Mouse (Mus musculus) intestine, embryonic 14.5 days (tissue): ENCODE results near the gene Ppp1r18. TPM values are rescaled to one million over a fixed set of nuclear protein-coding genes. Genes with fewer than 3 reads are reported as not detected.

Source experiments
- ATAC-seq: fragments of 200-750 bp; cut with Nextera tagmentation; replicated peaks from 2 replicates; pipeline ENCODE4 v1.8.0; 2017; ENCODE audit warnings: low read depth, moderate number of reproducible peaks, moderate TSS enrichment, moderate library complexity; ENCODE audit not compliant: low FRiP score, low TSS enrichment
- DNase-seq: peaks from one replicate; pipeline ENCODE4 v3.0.0-alpha.2; 2018; ENCODE audit warnings: low spot score
- H3K27ac ChIP-seq: fragments of 300-500 bp; sonication (generic); 2 replicates; pipeline ENCODE4 v1.5.1; 2014; ENCODE audit warnings: low read depth, mild to moderate bottlenecking, control low read depth
- H3K27me3 ChIP-seq: fragments of 300-500 bp; sonication (generic); replicated peaks from 2 replicates; pipeline ENCODE4 v1.6.1; 2014; ENCODE audit warnings: low read length, control low read depth; ENCODE audit not compliant: control insufficient read depth, insufficient read depth
- H3K36me3 ChIP-seq: fragments of 300-500 bp; sonication (generic); 2 replicates; pipeline ENCODE4 v1.6.1; 2014; ENCODE audit warnings: low read length, control low read depth; ENCODE audit not compliant: control insufficient read depth, insufficient read depth
- H3K4me1 ChIP-seq: fragments of 300-500 bp; sonication (generic); replicated peaks from 2 replicates; pipeline ENCODE4 v1.6.1; 2014; ENCODE audit warnings: low read length, control low read depth, mixed read lengths; ENCODE audit not compliant: control insufficient read depth, insufficient read depth
- H3K4me2 ChIP-seq: fragments of 300-500 bp; sonication (generic); 2 replicates; pipeline ENCODE4 v1.6.1; 2014; ENCODE audit warnings: low read length
- H3K4me3 ChIP-seq: fragments of 300-500 bp; sonication (generic); 2 replicates; pipeline ENCODE4 v1.5.1; 2014; ENCODE audit warnings: low read depth, low read length, control low read depth, mixed read lengths
- H3K9ac ChIP-seq: fragments of 300-500 bp; sonication (generic); 2 replicates; pipeline ENCODE4 v1.6.1; 2014; ENCODE audit warnings: mild to moderate bottlenecking, low read length
- H3K9me3 ChIP-seq: fragments of 300-500 bp; sonication (generic); 2 replicates; pipeline ENCODE4 v1.6.1; 2016; ENCODE audit warnings: low read length, control low read depth; ENCODE audit not compliant: control insufficient read depth
- WGBS: fragments of 180-500 bp; shearing (Covaris S2); extraction: QIAGEN DNeasy Blood & Tissue Kit; methylation state at CpG from one replicate; pipeline ENCODE4 v1.1.7; 2014; 5-methylcytosine and 5-hydroxymethylcytosine counted together
- polyA plus RNA-seq: library from polyadenylated mRNA; unstranded; fragments of >200 nt; fragmentation: Nextera tagmentation; extraction: Ambion mirVana; gene quantifications from 2 replicates; pipeline ENCODE4 v1.2.1, GENCODE M21; 2014

Ppp1r18 gene
- polyA plus RNA-seq: 21.2 and 23.2 TPM in 2 replicates

DNA sequence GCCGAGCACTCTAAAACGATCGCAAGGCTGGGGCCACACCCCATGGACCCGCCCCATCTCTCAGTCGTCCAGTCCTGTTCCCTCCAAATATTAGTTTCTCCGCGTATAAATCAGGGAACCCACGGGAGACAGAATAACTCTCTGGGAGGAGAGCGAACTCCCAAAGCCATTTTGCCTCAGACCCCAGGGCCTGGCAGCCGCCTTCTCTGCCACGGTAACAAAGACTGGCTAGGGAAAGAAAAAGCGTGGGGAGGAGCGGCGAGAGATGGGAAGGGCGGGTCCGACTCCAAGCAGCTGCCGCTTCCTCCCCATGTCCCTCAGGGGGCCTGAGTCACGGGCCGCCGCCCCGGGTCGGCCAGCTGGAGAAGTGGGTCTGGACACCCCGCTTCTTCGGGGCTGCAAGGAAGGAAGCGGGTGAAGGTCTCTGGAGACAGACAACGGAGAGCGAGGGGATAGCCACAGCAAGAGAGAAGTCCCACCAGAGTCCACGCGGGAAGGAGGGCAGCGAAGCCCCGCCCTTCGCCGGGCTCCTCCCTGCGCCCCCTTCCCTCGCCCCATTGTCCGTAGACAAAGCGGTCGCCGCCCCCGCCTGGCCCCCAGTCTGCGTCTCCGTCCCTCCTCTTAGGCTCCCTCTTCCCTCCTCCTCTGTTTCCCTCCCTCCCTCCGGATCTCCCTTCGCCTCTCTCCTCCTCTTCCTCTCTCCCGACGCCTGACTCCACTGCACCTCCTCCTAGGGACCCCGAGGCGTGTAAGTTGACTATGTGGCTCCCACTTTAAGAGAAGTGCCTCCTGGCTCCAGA lies at the start of gene Ppp1r18:
Gene Ppp1r18, plus strand, starts transcription at position 113 of the 800 bp plus-strand sequence.
- H3K4me2 ChIP-seq: peak within 1 kb of the TSS; percentile 92
- peak; percentile 54 for ATAC-seq
- peak within 1 kb of the TSS; percentile 62 for H3K9ac ChIP-seq
- peak within 1 kb of the TSS; percentile 68 for H3K4me3 ChIP-seq
- DNase-seq: peak; percentile 90
- H3K27me3 ChIP-seq: no peaks in the 10 kb centered on the region
- WGBS: under 1% methylated on average over 36 of the region's 48 CpGs
- no peaks in the 10 kb centered on the region for H3K9me3 ChIP-seq
- H3K27ac ChIP-seq: peak within 1 kb of the TSS; percentile 96
- H3K36me3 ChIP-seq: peaks cover 3% of the 10 kb centered on the region; the same call in 1 of the 2 replicates
- peaks cover 46% of the 10 kb centered on the region for H3K4me1 ChIP-seq

DNA sequence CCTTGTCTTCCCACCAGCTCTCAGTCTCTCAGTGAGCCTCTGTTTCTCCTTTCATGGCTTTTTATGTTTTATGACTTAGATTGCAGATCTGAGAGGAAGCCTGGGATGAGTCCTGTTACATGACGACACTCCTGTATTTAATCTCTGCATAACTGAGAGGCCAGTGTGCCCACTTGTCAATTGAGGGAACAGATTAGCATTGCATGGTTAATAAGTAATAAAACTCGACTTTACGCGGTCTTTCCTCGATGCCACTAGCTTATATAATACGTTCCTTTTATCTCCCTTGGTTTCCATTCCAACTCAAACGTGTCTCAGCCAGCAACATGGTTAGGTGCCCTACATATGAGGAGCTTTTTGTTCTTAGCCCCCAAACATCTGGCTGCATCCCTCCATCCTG lies 49.6 kb upstream of the Ppp1r18 start:
- no peaks in the 10 kb centered on the region for H3K36me3 ChIP-seq
- ATAC-seq (no peak), DNase-seq (no peak)
- 0 out of 2 replicates have a peak overlapping the region, but pooled peaks have one; percentile 12 for H3K27ac ChIP-seq
- H3K4me3 ChIP-seq: no peak overlapping the region
- no peak overlapping the region for H3K9ac ChIP-seq
- H3K4me1 ChIP-seq: peaks cover 32% of the 10 kb centered on the region
- no peaks in the 10 kb centered on the region for H3K27me3 ChIP-seq
- no peak overlapping the region for H3K4me2 ChIP-seq
- no peaks in the 10 kb centered on the region for H3K9me3 ChIP-seq
- WGBS: 57% methylated on average over 7 of the region's 7 CpGs

DNA sequence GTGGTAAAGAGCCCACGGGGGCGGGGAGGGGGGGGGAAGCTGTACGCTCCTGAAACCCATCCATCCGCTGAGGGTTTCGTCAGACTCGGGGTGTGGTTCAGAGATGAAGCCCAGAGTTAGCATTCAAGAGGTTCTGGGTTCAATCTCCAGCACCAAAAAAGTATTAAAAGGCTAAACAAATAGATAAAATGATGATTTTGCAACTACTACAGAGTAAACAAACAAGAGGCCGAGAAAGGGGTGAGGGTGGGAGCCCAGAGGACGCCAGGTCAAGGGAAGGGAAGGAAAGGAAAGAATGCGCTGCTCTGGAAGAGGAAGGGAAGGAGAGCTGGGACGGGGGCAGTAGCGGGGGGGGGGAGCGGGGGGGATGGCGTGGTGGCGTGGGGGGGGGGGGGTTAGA lies 48.7 kb upstream of the Ppp1r18 start:
- H3K9ac ChIP-seq: no peak overlapping the region
- H3K4me3 ChIP-seq: no peak overlapping the region
- H3K9me3 ChIP-seq: no peaks in the 10 kb centered on the region
- no peaks in the 10 kb centered on the region for H3K27me3 ChIP-seq
- peaks cover 37% of the 10 kb centered on the region for H3K4me1 ChIP-seq
- no peak overlapping the region for H3K27ac ChIP-seq
- DNase-seq (no peak), ATAC-seq (no peak)
- H3K4me2 ChIP-seq: no peak overlapping the region
- WGBS: 49% methylated on average over 10 of the region's 14 CpGs
- H3K36me3 ChIP-seq: no peaks in the 10 kb centered on the region

DNA sequence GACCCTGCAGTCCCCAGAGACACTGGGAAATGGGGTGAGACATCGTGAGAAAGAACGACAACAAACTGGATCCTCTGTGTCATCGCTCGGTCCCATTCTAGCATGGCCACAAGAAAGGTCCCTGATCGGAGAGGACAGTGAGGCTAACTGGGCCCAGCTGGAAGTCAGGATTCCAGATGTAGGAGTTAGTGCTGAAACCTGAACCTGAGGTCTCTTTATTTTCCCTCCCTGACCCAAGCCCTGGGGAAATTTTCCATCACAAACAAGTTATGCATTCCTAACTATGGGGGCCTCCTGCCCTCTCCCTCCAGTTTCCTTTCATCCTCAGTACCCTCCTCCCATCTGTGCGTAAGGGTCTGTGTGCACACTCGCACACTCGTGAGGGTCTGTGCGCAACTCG lies 48.2 kb upstream of the Ppp1r18 start:
- Histone ChIP-seq H3K27me3 (no peaks in the 10 kb centered on the region), H3K27ac (no peak overlapping the region), H3K4me3 (no peak overlapping the region), H3K9me3 (no peaks in the 10 kb centered on the region), H3K36me3 (no peaks in the 10 kb centered on the region), H3K4me2 (no peak overlapping the region), H3K9ac (no peak overlapping the region), H3K4me1 (peaks cover 38% of the 10 kb centered on the region)
- WGBS: 64% methylated on average over 10 of the region's 10 CpGs
- ATAC-seq: no peak
- no peak for DNase-seq

DNA sequence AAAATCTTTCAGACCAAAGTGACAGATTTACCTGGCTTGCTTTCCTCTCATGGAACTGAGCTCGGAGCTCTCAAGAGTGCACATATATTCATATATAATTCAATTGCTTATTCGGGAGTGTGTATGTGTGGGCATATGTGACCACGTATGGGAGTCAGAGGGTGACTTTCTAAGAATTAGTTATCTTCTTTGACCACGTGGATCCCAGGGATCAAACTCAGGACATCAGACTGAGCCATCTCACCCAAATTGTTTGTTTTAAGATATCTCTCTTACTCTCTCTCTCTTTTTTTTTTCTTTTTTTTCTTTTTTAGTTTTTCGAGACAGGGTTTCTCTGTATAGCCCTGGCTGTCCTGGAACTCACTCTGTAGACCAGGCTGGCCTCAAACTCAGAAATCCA lies 45.3 kb upstream of the Ppp1r18 start:
- no peak overlapping the region for H3K27ac ChIP-seq
- no peak overlapping the region for H3K9ac ChIP-seq
- 0 out of 2 replicates have a peak, but pooled peaks cover 2% of the 10 kb centered on the region for H3K36me3 ChIP-seq
- no peak for ATAC-seq
- H3K9me3 ChIP-seq: no peaks in the 10 kb centered on the region
- H3K27me3 ChIP-seq: no peaks in the 10 kb centered on the region
- DNase-seq: no peak
- H3K4me1 ChIP-seq: peaks cover 28% of the 10 kb centered on the region
- H3K4me2 ChIP-seq: no peak overlapping the region
- WGBS: 78% methylated on average over 5 of the region's 5 CpGs
- no peak overlapping the region for H3K4me3 ChIP-seq

DNA sequence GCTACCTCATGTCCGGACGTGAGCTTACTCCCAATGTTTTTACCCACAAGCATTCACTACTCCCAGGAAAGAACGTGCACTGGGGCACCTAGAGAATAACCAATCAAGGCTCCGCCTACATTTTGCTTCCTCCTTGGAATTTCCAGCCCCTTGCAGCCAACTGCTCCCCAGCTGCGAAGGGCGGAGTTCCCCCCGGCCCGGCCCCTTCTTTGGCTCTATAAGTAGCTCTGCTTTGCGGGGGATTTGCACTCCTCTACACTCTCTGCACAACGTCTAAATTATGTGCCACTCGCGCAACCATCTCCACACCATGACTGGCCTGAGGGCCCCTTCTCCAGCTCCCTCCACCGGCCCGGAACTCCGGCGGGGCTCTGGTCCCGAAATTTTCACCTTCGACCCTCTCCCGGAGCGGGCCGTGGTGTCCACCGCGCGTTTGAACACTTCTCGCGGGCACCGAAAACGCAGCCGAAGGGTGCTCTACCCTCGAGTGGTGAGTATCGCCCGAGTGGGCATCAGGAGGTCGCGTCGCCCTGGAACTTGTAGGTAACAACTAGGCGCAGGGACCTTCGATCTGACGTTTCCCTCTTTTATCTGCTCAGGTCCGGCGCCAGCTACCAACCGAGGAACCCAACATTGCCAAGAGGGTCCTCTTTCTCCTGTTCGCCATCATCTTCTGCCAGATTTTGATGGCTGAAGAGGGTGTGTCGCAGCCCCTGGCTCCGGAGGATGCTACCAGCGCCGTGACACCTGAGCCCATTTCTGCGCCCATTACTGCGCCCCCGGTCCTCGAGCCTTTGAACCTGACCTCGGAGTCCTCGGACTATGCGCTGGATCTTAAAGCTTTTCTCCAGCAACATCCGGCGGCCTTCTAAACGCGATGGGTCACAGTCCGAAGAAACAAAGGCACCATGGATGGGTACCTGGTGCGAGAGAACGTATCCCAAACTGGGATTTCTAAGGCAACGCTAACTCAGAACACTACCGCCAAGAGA lies 43.7 kb upstream of the Ppp1r18 start, which contains the start of gene Ier3:
Gene Ier3, plus strand, starts transcription at position 246 of the 992 bp plus-strand sequence.
- under 1% methylated on average over 62 of the region's 62 CpGs for WGBS
- H3K4me3 ChIP-seq: peak within 1 kb of the TSS; percentile 65
- DNase-seq: peak; percentile 91

DNA sequence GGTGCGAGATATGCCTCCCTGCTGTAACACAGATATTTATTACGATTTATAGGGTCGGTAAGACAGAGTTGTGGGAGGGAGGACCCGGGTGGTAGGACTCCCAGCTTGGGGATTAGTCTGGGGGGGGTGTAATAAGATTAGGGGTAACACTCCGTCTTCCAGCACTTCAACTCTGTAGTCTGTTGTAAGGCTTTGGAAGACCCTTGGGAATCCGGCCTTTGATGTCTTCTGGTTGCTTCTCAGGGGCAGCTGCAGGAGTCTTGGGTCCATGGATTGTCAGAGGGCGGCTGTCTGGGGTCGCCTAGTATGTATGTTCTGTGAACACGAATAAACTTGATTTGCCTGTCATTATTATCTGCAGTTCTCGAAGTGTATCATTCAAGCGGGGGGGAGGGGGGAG lies 42.8 kb upstream of the Ppp1r18 start:
- H3K4me2 ChIP-seq: peak overlapping the region; percentile 98
- no peaks in the 10 kb centered on the region for H3K9me3 ChIP-seq
- peaks cover 11% of the 10 kb centered on the region; the same call in 1 of the 2 replicates for H3K4me1 ChIP-seq
- H3K36me3 ChIP-seq: peaks cover 26% of the 10 kb centered on the region
- peak overlapping the region; percentile 54; the same call in 1 of the 2 replicates for H3K27ac ChIP-seq
- ATAC-seq (no peak; the same call in 1 of the 2 replicates), DNase-seq (no peak)
- WGBS: 3% methylated on average over 11 of the region's 11 CpGs
- no peaks in the 10 kb centered on the region for H3K27me3 ChIP-seq
- H3K9ac ChIP-seq: peak overlapping the region; percentile 64
- peak overlapping the region; percentile 65 for H3K4me3 ChIP-seq

More for the DNA sequence above, 43.7 kb upstream of the Ppp1r18 start, which contains the start of gene Ier3:
- no peaks in the 10 kb centered on the region for H3K27me3 ChIP-seq
- no peaks in the 10 kb centered on the region for H3K9me3 ChIP-seq
- peak; percentile 56 for ATAC-seq
- H3K9ac ChIP-seq: peak within 1 kb of the TSS; percentile 64
- peak within 1 kb of the TSS; percentile 98 for H3K4me2 ChIP-seq
- peaks cover 19% of the 10 kb centered on the region for H3K4me1 ChIP-seq
- H3K27ac ChIP-seq: peak within 1 kb of the TSS; percentile 54; the same call in 1 of the 2 replicates
- H3K36me3 ChIP-seq: peaks cover 18% of the 10 kb centered on the region
